Mouse (Mus musculus) brain, embryonic 14.5 days (tissue): Measurements from ENCODE around the gene Arhgef12.

ENCODE experiments used
- CTCF ChIP-seq: fragments of 200-500 bp; IDR thresholded peaks from 2 replicates; pipeline ENCODE4 v1.5.1; 2012; ENCODE audit warnings: inconsistent platforms, mild to moderate bottlenecking, moderate library complexity, borderline replicate concordance; ENCODE audit not compliant: insufficient read depth, insufficient read length; ENCODE audit errors: extremely low read depth
- POLR2A ChIP-seq: fragments of 200-500 bp; IDR thresholded peaks from 2 replicates; pipeline ENCODE4 v1.6.1; 2012; ENCODE audit warnings: mild to moderate bottlenecking, inconsistent platforms, borderline replicate concordance; ENCODE audit not compliant: poor library complexity, insufficient read depth, insufficient read length, severe bottlenecking; ENCODE audit errors: extremely low read depth

DNA sequence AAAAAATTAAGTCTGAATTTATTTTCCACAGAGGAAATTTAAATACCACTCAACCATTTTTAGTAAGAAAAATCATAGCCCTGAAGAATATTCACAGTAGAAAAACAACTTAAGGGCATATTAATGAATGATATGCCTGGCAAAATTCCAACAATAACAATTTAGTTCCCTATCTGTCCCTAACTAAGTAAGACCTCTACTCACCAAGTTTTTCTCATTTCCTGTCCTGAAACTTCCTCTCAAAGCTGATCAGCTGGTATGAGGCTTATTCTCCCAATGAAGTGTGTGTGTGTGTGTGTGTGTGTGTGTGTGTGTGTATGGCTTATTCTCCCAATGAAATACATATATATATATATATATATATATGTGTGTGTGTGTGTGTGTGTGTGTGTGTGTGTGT lies 72.8 kb downstream of the Arhgef12 start:
- TF ChIP-seq CTCF (no peak), POLR2A (no peak)
